Mouse (Mus musculus) CH12F3 (cell line): Measurements from ENCODE around the gene Tldc1.

Experiments
- in situ Hi-C: fragments of 300-500 bp; cut with MboI; formaldehyde crosslinking; loops from 2 replicates; pipeline ENCODE4 v1.14.3; 2020; ENCODE audit warnings: low sequenced_read_pairs

Gene Tldc1

DNA sequence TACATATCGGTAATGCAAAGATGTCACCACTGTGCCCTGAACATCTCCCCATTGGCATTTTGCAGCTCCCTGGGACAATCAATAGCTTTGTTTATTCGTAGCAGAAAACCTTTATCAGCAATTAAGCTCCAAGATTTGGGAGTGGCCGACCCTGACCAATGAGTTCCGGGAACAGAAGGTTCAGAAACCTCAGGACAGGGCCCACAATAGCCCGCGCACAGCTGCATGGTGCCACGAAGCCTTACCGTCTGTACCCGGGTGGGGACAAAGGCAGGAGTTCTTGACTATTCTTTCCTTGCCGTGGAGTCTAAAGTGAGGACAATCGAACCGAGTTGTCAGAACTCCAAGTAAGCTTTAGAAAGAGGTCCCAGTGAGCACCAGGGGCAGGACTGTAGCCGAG, 46.1 kb downstream of the Tldc1 start:
- in situ Hi-C loops = no loop called here

DNA sequence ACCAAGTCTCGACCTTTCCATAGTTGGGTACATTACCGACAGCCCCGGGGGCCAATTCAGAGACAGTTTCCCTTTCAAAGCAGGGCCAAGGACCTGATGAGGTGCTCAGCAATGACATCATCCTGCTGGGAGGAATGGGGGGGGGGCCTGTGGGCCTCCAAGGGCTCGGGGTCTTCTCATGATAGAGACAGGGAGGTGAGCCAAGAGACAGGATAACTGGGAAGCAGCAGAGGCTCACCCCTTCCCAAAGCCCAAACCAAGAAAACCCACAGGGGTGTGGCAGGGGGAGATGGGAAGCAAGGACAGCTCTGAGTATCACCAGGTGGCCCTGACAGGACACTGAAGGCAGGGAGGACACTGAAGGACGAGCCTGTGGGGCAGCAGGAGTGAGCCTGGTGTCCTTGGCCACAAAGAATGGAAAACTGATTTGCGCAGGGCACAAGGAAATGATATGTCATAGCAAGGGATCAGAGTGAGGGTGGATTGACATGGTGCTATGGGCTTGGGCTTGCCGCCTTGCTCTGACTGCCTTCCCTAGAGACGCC, 49.8 kb downstream of the Tldc1 start:
- in situ Hi-C loops = no loop called here

DNA sequence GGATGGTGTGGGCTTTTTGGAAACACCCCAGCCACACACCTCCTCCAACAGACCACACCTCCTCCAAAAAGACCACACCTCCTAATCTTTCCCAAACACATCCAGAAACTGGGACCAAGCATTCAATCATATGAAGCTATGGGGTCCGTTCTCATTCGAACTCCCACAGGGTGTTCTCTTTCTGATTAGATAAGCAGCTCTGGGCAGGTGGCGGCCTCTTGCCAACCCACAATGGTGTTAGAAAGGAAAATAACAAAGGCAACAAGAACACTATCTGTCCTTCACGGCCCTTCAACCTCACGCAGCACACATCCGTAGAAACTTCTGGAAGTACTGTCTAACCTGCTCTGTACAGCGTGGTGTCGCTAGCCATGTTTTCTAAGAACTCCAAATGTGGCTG, 51.1 kb downstream of the Tldc1 start:
- in situ Hi-C loops = no loop called here

DNA sequence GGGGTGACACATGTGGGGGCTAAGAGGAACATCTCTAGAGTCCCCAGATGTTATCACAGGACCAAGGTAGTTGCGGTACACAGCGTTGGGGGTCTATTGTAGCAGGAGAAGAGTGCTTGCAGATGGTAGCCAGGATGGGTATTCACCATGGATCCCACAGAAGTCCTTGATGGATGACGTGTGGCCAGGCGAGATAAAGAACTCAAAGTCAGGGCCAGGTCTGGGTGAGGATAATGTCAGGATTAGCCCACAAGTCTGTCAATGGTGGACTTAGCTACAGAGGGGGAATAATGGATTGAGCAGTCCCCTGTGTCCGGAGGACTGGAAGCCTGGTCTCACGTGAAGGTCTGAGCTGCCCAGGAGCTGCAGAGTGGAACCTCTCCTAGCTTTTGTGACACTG, 53.6 kb downstream of the Tldc1 start:
- in situ Hi-C loops = no loop called here

DNA sequence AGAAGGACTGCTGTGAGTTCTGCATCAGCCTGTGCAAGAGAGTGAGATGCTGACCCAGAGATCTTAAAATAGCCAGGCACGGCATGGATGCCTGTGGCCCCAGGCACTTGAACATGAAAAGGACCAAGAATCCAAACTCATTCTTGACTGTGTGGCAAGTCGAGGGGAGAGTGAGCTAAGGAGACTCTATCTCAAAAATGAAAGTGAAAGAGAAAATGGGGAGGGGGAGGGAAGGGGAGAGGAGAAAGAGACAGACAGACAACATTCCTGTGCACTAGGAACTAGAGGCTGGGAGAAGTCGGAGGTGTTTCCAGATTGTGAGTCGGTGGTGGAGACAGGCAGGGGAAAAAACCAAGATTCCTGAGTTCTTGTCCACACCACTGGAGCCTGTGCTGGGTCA, 54.5 kb downstream of the Tldc1 start:
- in situ Hi-C loops = no loop called here

DNA sequence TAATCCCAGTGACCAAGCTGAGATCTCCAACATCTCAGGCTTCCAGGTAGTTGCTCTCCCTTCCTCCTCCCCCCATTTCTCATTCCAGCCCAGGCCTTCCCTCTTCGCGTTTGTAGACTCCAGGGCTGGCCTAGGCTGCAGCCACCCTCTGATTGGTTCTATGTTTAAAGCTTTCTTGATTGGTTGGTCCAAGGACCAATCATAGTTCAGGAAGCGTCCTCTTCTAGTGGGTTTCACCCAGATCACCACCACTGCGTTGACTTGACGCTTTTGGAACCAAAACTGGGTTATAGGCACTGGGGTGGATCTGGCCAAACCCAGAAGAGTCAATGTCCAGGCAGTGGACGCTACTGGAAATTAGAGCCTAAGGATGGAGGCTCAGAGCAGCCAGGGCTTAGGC, 55.9 kb downstream of the Tldc1 start:
- in situ Hi-C loops = no loop called here

DNA sequence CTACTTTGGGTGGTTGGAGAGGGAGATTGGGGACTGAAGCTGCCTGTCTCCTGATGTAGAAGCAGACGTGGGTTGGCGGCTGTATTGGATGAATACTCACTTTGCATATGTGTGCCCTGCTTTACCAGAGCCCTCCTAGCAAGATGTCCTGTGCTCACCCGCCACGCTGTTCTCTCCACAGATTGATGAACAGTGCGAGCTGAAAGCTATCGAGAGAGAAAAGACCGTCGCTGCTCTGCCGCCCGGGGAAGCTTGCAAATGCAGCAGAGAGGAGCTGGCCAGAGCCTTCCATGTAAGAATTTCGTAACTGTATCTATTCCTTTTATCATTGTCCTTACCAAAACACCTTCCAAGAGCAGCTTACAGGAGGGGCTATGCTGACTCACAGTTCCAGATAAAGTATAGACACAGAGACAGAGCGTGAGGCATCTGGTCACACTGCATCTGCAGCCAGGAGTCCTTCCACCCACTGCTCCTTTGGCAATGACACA, 59.2 kb downstream of the Tldc1 start:
- in situ Hi-C loops = no loop called here

DNA sequence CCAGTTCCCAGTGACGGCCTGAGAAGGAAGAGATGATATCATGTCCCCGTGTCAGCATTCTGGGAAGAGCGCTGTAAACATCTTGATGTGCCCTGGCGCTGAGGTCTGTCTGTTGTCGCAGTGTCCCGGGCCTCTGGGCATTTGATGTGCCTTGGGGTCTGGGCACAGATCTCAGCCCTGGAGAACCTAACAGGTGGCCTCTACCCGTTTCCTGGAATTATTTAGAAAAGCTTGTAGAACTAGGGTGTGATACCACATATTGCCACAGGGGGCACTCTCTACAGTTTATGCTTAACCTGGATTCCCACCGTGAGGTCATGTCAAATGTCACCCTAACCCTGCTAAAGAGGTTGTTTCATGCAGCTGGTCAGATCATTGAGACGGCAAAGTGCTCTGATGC, 60.5 kb downstream of the Tldc1 start:
- in situ Hi-C loops = no loop called here

DNA sequence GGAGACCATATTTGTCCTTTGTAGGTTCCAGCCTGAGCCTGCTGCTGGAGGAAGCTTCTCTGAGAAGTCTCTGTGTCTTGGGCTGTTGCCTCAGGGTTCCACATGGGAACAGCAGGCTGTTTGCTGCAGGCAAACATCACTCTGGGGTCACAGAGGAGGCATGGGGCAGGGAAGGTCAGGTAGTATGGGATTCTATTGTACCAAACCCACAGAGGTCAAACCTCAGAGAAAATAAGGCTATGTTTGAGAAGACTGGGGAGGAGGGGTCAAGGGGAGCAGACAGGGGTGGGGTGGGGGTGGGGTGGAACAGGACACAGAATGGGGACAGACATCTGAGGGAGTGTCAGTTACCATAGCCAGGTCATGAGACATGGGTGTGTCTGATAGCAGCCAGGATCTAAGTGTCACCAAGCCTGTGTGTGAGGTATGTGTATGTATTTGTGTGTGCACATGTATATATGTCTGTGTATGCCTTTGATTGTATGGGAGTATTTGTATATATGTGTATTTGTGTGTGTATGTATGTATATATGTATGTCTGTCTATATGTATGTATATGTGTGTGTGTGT, 61.4 kb downstream of the Tldc1 start:
- in situ Hi-C loops = no loop called here

DNA sequence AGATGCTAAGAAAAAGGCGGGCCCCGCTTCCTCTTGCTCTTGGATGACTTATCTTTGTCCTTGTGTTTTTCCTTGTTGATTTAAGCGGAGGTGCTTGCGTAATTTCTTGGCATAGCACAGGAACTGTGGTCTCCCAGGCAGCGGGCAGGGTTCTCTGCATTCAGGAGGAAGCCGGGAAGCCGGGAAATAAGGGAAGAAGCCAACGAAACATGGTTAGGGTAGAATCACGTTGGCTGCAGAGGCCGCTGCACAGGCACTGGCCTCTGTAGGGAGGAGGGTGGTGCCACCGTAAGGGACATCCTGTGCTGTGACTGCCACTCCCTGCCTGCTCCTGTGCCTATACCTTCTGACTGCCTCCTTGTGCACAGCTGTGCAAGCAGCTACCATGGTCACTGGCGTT, 63.0 kb downstream of the Tldc1 start:
- in situ Hi-C loops = no loop called here

DNA sequence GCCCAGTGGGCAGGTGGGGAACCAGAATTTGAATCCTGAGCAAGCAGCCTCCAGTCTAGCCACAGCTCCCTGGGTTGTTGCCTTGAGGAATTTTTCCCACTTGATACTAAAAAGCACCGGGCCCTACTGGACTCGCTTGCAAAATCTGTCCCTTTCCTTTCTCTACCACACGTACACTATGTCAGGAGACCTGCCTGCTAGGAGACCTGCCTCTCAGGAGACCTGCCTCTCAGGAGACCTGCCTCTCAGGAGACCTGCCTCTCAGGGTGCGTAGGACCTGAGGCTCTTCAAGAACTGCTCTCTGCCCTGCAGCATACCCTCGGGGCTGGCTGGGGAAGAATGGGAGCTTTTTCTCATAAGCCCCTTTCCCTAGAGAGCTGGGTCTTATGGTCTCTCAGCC, 64.8 kb downstream of the Tldc1 start:
- in situ Hi-C loops = no loop called here

DNA sequence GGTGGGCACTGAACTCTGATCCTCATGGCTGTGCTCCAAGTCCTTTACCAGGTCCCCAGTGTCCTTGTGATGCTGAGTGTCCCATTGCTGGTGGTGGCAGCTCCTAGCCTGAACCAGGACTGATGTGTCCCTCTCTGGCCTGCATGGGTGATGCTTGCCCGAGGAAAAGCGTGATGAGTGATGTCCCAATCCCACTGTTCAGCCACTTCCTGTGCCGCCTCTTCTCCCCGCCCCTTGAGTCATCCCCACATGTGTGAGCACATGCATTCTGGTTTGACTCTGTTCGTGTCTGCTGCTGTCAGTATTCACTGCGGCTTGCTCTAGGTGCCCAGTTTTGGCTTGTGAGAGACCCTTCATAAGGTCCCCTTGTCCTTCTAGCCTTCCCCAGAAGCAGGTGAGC, 66.0 kb downstream of the Tldc1 start:
- in situ Hi-C loops = no loop called here
